Mouse (Mus musculus) induced T-regulatory cell, adult 2 months (primary cell): ENCODE results near the gene Padi2.

Experiments used
- DNase-seq: peaks from one replicate; pipeline ENCODE4 v3.0.0-alpha.2; 2012; ENCODE audit warnings: low read depth

The Padi2 gene

GRCm38 (mm10) chr4:140881771-140882170, 24.4 kb upstream of the Padi2 start:
- DNase-seq = no peak

GRCm38 (mm10) chr4:140882365-140882764, 23.8 kb upstream of the Padi2 start:
- DNase-seq = no peak

GRCm38 (mm10) chr4:140882981-140883380, 23.2 kb upstream of the Padi2 start:
- no peak for DNase-seq

- no peak for DNase-seq
These were observed 22.3 kb upstream of the Padi2 start for GRCm38 (mm10) chr4:140883852-140884251.

- DNase-seq = no peak
These were observed 14.5 kb upstream of the Padi2 start for GRCm38 (mm10) chr4:140891525-140892162.

GRCm38 (mm10) chr4:140892163-140892530, 14.0 kb upstream of the Padi2 start:
- no peak for DNase-seq

GRCm38 (mm10) chr4:140904776-140905425, 1.2 kb upstream of the Padi2 start:
- DNase-seq = no peak

- peak; percentile 56 for DNase-seq
These were observed 695 bp upstream of the Padi2 start for GRCm38 (mm10) chr4:140905426-140905871.

- no peak for DNase-seq
These were observed 710 bp downstream of the Padi2 start for GRCm38 (mm10) chr4:140906827-140907280.

GRCm38 (mm10) chr4:140907306-140908024, 1.3 kb downstream of the Padi2 start:
- no peak for DNase-seq

GRCm38 (mm10) chr4:140908627-140909026, 2.5 kb downstream of the Padi2 start:
- DNase-seq = no peak

GRCm38 (mm10) chr4:140909536-140909935, 3.4 kb downstream of the Padi2 start:
- DNase-seq = no peak

GRCm38 (mm10) chr4:140910661-140911310, 4.6 kb downstream of the Padi2 start:
- DNase-seq = no peak

GRCm38 (mm10) chr4:140911416-140911815, 5.3 kb downstream of the Padi2 start:
- DNase-seq = no peak

- no peak for DNase-seq
These were observed 6.2 kb downstream of the Padi2 start for GRCm38 (mm10) chr4:140912271-140912833.

- no peak for DNase-seq
These were observed 7.4 kb downstream of the Padi2 start for GRCm38 (mm10) chr4:140913565-140913964.

GRCm38 (mm10) chr4:140914731-140915131, 8.6 kb downstream of the Padi2 start:
- DNase-seq = no peak

- no peak for DNase-seq
These were observed 9.1 kb downstream of the Padi2 start for GRCm38 (mm10) chr4:140915235-140915634.

GRCm38 (mm10) chr4:140916296-140916695, 10.2 kb downstream of the Padi2 start:
- DNase-seq = no peak

- no peak for DNase-seq
These were observed 11.3 kb downstream of the Padi2 start for GRCm38 (mm10) chr4:140917451-140917850.

- DNase-seq = no peak
These were observed 14.1 kb downstream of the Padi2 start for GRCm38 (mm10) chr4:140919974-140920836.
